Mouse (Mus musculus) stomach, postnatal 0 days (tissue): ENCODE data around the gene Hoxd11. TPM values are rescaled to one million over a fixed set of nuclear protein-coding genes. Genes with fewer than 3 reads are reported as not detected.

Source experiments
- ATAC-seq: fragments of 200-750 bp; cut with Nextera tagmentation; 2 replicates; pipeline ENCODE4 v1.8.0; 2017; ENCODE audit not compliant: low FRiP score, low TSS enrichment
- DNase-seq: peaks from one replicate; pipeline ENCODE4 v3.0.0-alpha.2; 2016; ENCODE audit warnings: low spot score
- H3K27ac ChIP-seq: fragments of 300-500 bp; sonication (generic); replicated peaks from 2 replicates; pipeline ENCODE4 v1.5.1; 2014; ENCODE audit warnings: mild to moderate bottlenecking, control low read depth
- H3K27me3 ChIP-seq: fragments of 300-500 bp; sonication (generic); 2 replicates; pipeline ENCODE4 v1.6.1; 2014; ENCODE audit warnings: low read length; ENCODE audit not compliant: control insufficient read depth, insufficient read depth
- H3K36me3 ChIP-seq: fragments of 300-500 bp; sonication (generic); 2 replicates; pipeline ENCODE4 v1.6.1; 2014; ENCODE audit warnings: low read length, mixed read lengths; ENCODE audit not compliant: control insufficient read depth, insufficient read depth
- H3K4me1 ChIP-seq: fragments of 300-500 bp; sonication (generic); replicated peaks from 2 replicates; pipeline ENCODE4 v1.6.1; 2014; ENCODE audit warnings: antibody characterized with exemption; ENCODE audit not compliant: control insufficient read depth, insufficient read depth
- H3K4me2 ChIP-seq: fragments of 300-500 bp; sonication (generic); replicated peaks from 2 replicates; pipeline ENCODE4 v1.6.1; 2014; ENCODE audit warnings: low read depth, mild to moderate bottlenecking, control low read depth, moderate library complexity
- H3K4me3 ChIP-seq: fragments of 300-500 bp; sonication (generic); 2 replicates; pipeline ENCODE4 v1.5.1; 2014; ENCODE audit warnings: low read depth, low read length, control low read depth
- H3K9ac ChIP-seq: fragments of 300-500 bp; sonication (generic); 2 replicates; pipeline ENCODE4 v1.6.1; 2014; ENCODE audit warnings: mild to moderate bottlenecking, low read length, control low read depth, mixed read lengths
- H3K9me3 ChIP-seq: fragments of 300-500 bp; sonication (generic); 2 replicates; pipeline ENCODE4 v1.6.1; 2016; ENCODE audit warnings: low read length; ENCODE audit not compliant: control insufficient read depth
- CTCF ChIP-seq: IDR thresholded peaks from 2 replicates; pipeline ENCODE4 v1.5.1; 2016; ENCODE audit warnings: antibody characterized with exemption, low read depth, mild to moderate bottlenecking, moderate library complexity
- EP300 ChIP-seq: optimal IDR thresholded peaks from 2 replicates; pipeline ENCODE3; 2016; ENCODE audit warnings: antibody characterized with exemption
- WGBS: fragments of 180-500 bp; shearing (Covaris S2); extraction: QIAGEN DNeasy Blood & Tissue Kit; methylation state at CpG from one replicate; pipeline ENCODE4 v1.1.7; 2014; 5-methylcytosine and 5-hydroxymethylcytosine counted together
- polyA plus RNA-seq: library from polyadenylated mRNA; unstranded; fragments of >200 nt; fragmentation: Nextera tagmentation; extraction: Ambion mirVana; gene quantifications from 2 replicates; pipeline ENCODE4 v1.2.1, GENCODE M21; 2015

Gene Hoxd11
- polyA plus RNA-seq, 1 experiment from 2014 or later: not detected

GRCm38 (mm10) chr2:74726551-74726950 lies 47.2 kb downstream of the Hoxd11 start, which contains the start of gene Gm28230:
TSS of gene Gm28230 (plus strand) at chr2:74726728.
- WGBS: 30% methylated on average over 5 of the region's 5 CpGs
- Histone ChIP-seq H3K4me2 (peak within 1 kb of the TSS; percentile 23; the same call in 1 of the 2 replicates), H3K9ac (no peak within 1 kb of the TSS), H3K4me1 (no peaks in the 10 kb centered on the region), H3K4me3 (peak within 1 kb of the TSS; percentile 12), H3K27ac (no peak within 1 kb of the TSS), H3K27me3 (peaks cover 35% of the 10 kb centered on the region), H3K36me3 (no peaks in the 10 kb centered on the region), H3K9me3 (no peaks in the 10 kb centered on the region)
- TF ChIP-seq EP300 (no peak), CTCF (no peak)
- no peak for DNase-seq
- ATAC-seq: no peak

GRCm38 (mm10) chr2:74726973-74727639 lies 47.7 kb downstream of the Hoxd11 start:
- 12% methylated on average over 37 of the region's 43 CpGs for WGBS
- H3K27me3 ChIP-seq: peaks cover 31% of the 10 kb centered on the region
- no peaks in the 10 kb centered on the region for H3K4me1 ChIP-seq
- peak overlapping the region; percentile 12 for H3K4me3 ChIP-seq
- no peak overlapping the region for H3K27ac ChIP-seq
- TF ChIP-seq EP300 (no peak), CTCF (no peak)
- ATAC-seq (0 out of 2 replicates have a peak, but pooled peaks have one; percentile 15), DNase-seq (no peak)
- H3K4me2 ChIP-seq: peak overlapping the region; percentile 23; the same call in 1 of the 2 replicates
- no peak overlapping the region for H3K9ac ChIP-seq
- no peaks in the 10 kb centered on the region for H3K9me3 ChIP-seq
- no peaks in the 10 kb centered on the region for H3K36me3 ChIP-seq

- H3K27ac ChIP-seq: no peak overlapping the region
- H3K4me1 ChIP-seq: no peaks in the 10 kb centered on the region
- H3K27me3 ChIP-seq: peaks cover 32% of the 10 kb centered on the region
- ATAC-seq (0 out of 2 replicates have a peak, but pooled peaks have one; percentile 12), DNase-seq (no peak)
- no peak for TF ChIP-seq CTCF
- WGBS: 12% methylated on average over 25 of the region's 25 CpGs
- no peak overlapping the region for H3K9ac ChIP-seq
- peak overlapping the region; percentile 12 for H3K4me3 ChIP-seq
- 0 out of 2 replicates have a peak overlapping the region, but pooled peaks have one; percentile 23 for H3K4me2 ChIP-seq
- no peaks in the 10 kb centered on the region for H3K36me3 ChIP-seq
- no peaks in the 10 kb centered on the region for H3K9me3 ChIP-seq
Measured at GRCm38 (mm10) chr2:74727640-74728302, 48.4 kb downstream of the Hoxd11 start.

- H3K4me2 ChIP-seq: no peak overlapping the region
- H3K36me3 ChIP-seq: no peaks in the 10 kb centered on the region
- DNase-seq (no peak), ATAC-seq (no peak)
- H3K9me3 ChIP-seq: no peaks in the 10 kb centered on the region
- peaks cover 32% of the 10 kb centered on the region for H3K27me3 ChIP-seq
- H3K4me3 ChIP-seq: no peak overlapping the region
- H3K4me1 ChIP-seq: no peaks in the 10 kb centered on the region
- H3K27ac ChIP-seq: no peak overlapping the region
- no peak for TF ChIP-seq CTCF
- TF ChIP-seq EP300: no peak
- WGBS: 34% methylated on average over 13 of the region's 13 CpGs
- no peak overlapping the region for H3K9ac ChIP-seq
Measured at GRCm38 (mm10) chr2:74728303-74728680, 48.9 kb downstream of the Hoxd11 start.

GRCm38 (mm10) chr2:74730331-74730730 lies 51.0 kb downstream of the Hoxd11 start:
- Histone ChIP-seq H3K27me3 (peaks cover 27% of the 10 kb centered on the region), H3K4me2 (no peak overlapping the region), H3K9me3 (no peaks in the 10 kb centered on the region), H3K36me3 (no peaks in the 10 kb centered on the region), H3K4me3 (no peak overlapping the region), H3K27ac (no peak overlapping the region), H3K4me1 (no peaks in the 10 kb centered on the region), H3K9ac (no peak overlapping the region)
- DNase-seq (no peak), ATAC-seq (no peak)
- TF ChIP-seq CTCF: no peak
- no peak for TF ChIP-seq EP300
- 27% methylated on average over 8 of the region's 8 CpGs for WGBS

GRCm38 (mm10) chr2:74731055-74731454 lies 51.7 kb downstream of the Hoxd11 start:
- Histone ChIP-seq H3K9ac (no peak overlapping the region), H3K27ac (no peak overlapping the region), H3K4me2 (no peak overlapping the region), H3K9me3 (no peaks in the 10 kb centered on the region), H3K36me3 (no peaks in the 10 kb centered on the region), H3K4me1 (no peaks in the 10 kb centered on the region), H3K27me3 (peaks cover 28% of the 10 kb centered on the region), H3K4me3 (no peak overlapping the region)
- no peak for ATAC-seq
- TF ChIP-seq EP300 (no peak), CTCF (no peak)
- DNase-seq: no peak
